Mouse (Mus musculus): ENCODE measurements around the gene Gdf10. TPM values are rescaled to one million over a fixed set of nuclear protein-coding genes. Genes with fewer than 3 reads are reported as not detected.

The Gdf10 gene
- total and polyA plus RNA-seq, 3 experiments = not detected

DNA sequence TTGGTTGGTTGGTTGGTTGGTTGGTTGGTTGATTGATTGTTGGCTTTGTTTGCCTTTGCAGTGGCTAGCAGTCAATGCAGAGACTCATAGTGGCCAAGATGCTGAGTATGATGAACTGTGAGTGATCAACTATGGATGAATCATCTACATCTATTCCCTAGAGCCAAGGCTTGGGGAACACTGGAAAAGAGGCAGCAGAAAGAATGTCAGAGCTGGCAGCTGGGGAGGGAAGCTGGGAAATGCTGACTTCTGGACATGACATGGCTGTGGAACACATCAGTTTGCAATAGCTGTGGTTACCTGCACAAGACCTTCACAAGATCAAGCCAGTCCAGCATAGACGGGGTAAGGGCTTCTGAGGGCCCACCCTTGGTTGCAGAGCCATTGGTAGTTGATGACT is 20.2 kb upstream of the Gdf10 start:
- TF ChIP-seq CHD2 (IDR thresholded peaks at IDR 0.05; ENCODE audit: low read length) = no peak
- TF ChIP-seq MYB (IDR thresholded peaks at IDR 0.05; ENCODE audit: low read depth, low read length) = no peak
- no peak for TF ChIP-seq E2F4 (IDR thresholded peaks at IDR 0.05; ENCODE audit: borderline replicate concordance, low read depth, low read length)
- TF ChIP-seq RAD21 (IDR thresholded peaks at IDR 0.05; ENCODE audit: low read depth, low read length) = no peak
- TF ChIP-seq USF1 (IDR thresholded peaks at IDR 0.05; ENCODE audit: low read depth, low read length) = no peak
- H3K79me2 ChIP-seq (ENCODE audit: control insufficient read depth, insufficient read depth, low read length, poor library complexity) = no peaks in the 10 kb centered on the region
- no peak overlapping the region for H3K4me3 ChIP-seq (ENCODE audit: control insufficient read depth in 1 of 2, insufficient read depth in 1 of 2, low read depth in 2 of 2, low read length in 2 of 2)
- H3K27me3 ChIP-seq (ENCODE audit: control insufficient read depth in 1 of 2, insufficient read depth in 2 of 2, low read length in 2 of 2) = no peaks in the 10 kb centered on the region
- no peak overlapping the region for H3K9ac ChIP-seq (ENCODE audit: control insufficient read depth, low read depth, low read length, poor library complexity, severe bottlenecking)
- H3K36me3 ChIP-seq (ENCODE audit: control insufficient read depth in 1 of 2, insufficient read depth in 2 of 2, low read length in 2 of 2) = no peaks in the 10 kb centered on the region
- H3K4me1 ChIP-seq (ENCODE audit: control insufficient read depth in 1 of 2, insufficient read depth in 2 of 2, low read length in 2 of 2) = no peaks in the 10 kb centered on the region
- no peak for DNase-seq (ENCODE audit: low read depth, low spot score)
- no peak overlapping the region for H3K27ac ChIP-seq (ENCODE audit: control insufficient read depth, low read depth, low read length)
- H3K9me3 ChIP-seq (replicated peaks; ENCODE audit: insufficient read depth, low read length) = no peaks in the 10 kb centered on the region

DNA sequence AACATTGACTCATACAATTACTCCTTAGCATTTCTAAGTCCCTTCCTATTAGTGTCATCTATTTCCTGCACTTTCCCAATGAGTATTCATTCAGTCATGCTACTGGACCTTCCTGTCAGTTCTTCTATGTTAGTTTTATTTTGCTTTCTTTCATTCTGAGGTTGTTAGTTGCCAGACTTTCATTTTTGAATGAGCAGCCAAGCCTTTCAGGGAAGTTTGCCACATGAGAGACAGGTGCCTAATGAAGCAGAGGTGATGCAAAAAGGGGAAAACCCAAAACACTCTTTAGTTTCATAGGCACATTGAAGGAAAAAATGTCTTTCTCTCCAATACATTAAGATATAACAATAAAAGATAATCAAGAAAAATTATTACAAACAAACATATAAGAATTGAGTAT is 18.5 kb upstream of the Gdf10 start:
- Histone ChIP-seq H3K9ac (ENCODE audit: control insufficient read depth, low read depth, low read length, poor library complexity, severe bottlenecking) (no peak overlapping the region), H3K79me2 (ENCODE audit: control insufficient read depth, insufficient read depth, low read length, poor library complexity) (no peaks in the 10 kb centered on the region), H3K9me3 (replicated peaks; ENCODE audit: insufficient read depth, low read length) (no peaks in the 10 kb centered on the region), H3K27ac (ENCODE audit: control insufficient read depth, low read depth, low read length) (no peak overlapping the region), H3K4me3 (ENCODE audit: control insufficient read depth in 1 of 2, insufficient read depth in 1 of 2, low read depth in 2 of 2, low read length in 2 of 2) (no peak overlapping the region), H3K27me3 (ENCODE audit: control insufficient read depth in 1 of 2, insufficient read depth in 2 of 2, low read length in 2 of 2) (no peaks in the 10 kb centered on the region), H3K36me3 (ENCODE audit: control insufficient read depth in 1 of 2, insufficient read depth in 2 of 2, low read length in 2 of 2) (no peaks in the 10 kb centered on the region), H3K4me1 (ENCODE audit: control insufficient read depth in 1 of 2, insufficient read depth in 2 of 2, low read length in 2 of 2) (no peaks in the 10 kb centered on the region)
- no peak for DNase-seq (ENCODE audit: low read depth, low spot score)
- TF ChIP-seq POLR2AphosphoS5 (IDR thresholded peaks at IDR 0.05; ENCODE audit: borderline replicate concordance, low read depth, low read length) (no peak), ZNF384 (IDR thresholded peaks at IDR 0.05; ENCODE audit: low read depth, low read length) (no peak), CHD1 (IDR thresholded peaks at IDR 0.05; ENCODE audit: low read depth, low read length) (no peak)

DNA sequence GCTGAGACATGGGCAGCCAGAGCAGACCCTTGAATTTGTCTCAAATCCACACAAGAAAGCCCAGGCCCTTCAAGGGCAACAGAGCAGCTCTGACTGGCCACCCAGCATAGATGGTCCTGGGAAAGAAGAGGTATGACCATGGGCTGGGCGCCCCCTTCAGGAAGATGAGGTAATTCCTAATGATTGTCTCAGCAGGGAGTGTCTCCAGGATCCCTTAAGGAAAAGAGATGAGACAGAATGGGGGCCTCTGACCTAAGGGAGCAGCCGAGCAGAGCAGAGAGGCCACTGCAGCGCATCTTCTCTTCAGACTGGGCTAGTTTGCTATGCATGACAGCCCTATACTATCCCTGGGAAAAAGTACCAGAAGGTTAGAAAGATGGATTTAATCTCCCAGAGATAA is 9.7 kb upstream of the Gdf10 start:
- no peak overlapping the region for H3K9ac ChIP-seq (ENCODE audit: control insufficient read depth, low read depth, low read length, poor library complexity, severe bottlenecking)
- H3K9me3 ChIP-seq (replicated peaks; ENCODE audit: insufficient read depth, low read length) = no peaks in the 10 kb centered on the region
- H3K4me1 ChIP-seq (ENCODE audit: control insufficient read depth in 1 of 2, insufficient read depth in 2 of 2, low read length in 2 of 2) = no peaks in the 10 kb centered on the region
- TF ChIP-seq E2F4 (IDR thresholded peaks at IDR 0.05; ENCODE audit: borderline replicate concordance, low read depth, low read length) (no peak), HCFC1 (IDR thresholded peaks at IDR 0.05; ENCODE audit: low read depth, low read length) (no peak), TBP (IDR thresholded peaks at IDR 0.05; ENCODE audit: low read depth, low read length) (no peak), MAFK (IDR thresholded peaks at IDR 0.05; ENCODE audit: borderline replicate concordance, low read depth, low read length) (no peak), POLR2AphosphoS2 (IDR thresholded peaks at IDR 0.05; ENCODE audit: low read length) (no peak), BHLHE40 (IDR thresholded peaks at IDR 0.05; ENCODE audit: borderline replicate concordance, low read depth, low read length) (no peak)
- DNase-seq (ENCODE audit: low read depth, low spot score) = no peak
- no peak overlapping the region for H3K27ac ChIP-seq (ENCODE audit: control insufficient read depth, low read depth, low read length)
- no peaks in the 10 kb centered on the region for H3K36me3 ChIP-seq (ENCODE audit: control insufficient read depth in 1 of 2, insufficient read depth in 2 of 2, low read length in 2 of 2)
- no peaks in the 10 kb centered on the region for H3K79me2 ChIP-seq (ENCODE audit: control insufficient read depth, insufficient read depth, low read length, poor library complexity)
- H3K27me3 ChIP-seq (ENCODE audit: control insufficient read depth in 1 of 2, insufficient read depth in 2 of 2, low read length in 2 of 2) = no peaks in the 10 kb centered on the region
- H3K4me3 ChIP-seq (ENCODE audit: control insufficient read depth in 1 of 2, insufficient read depth in 1 of 2, low read depth in 2 of 2, low read length in 2 of 2) = no peak overlapping the region

Measured in MEL (cell line).